Mouse (Mus musculus) MN1 (cell line): ENCODE data around the gene Disp2.

Experiments used
- DNase-seq: peaks from one replicate; pipeline ENCODE4 v3.0.0-alpha.2; 2016; ENCODE audit warnings: low spot score

Disp2 gene

GRCm38 (mm10) chr2:118759828-118760227, 19.7 kb upstream of the Disp2 start:
- peak; percentile 65 for DNase-seq

DNA sequence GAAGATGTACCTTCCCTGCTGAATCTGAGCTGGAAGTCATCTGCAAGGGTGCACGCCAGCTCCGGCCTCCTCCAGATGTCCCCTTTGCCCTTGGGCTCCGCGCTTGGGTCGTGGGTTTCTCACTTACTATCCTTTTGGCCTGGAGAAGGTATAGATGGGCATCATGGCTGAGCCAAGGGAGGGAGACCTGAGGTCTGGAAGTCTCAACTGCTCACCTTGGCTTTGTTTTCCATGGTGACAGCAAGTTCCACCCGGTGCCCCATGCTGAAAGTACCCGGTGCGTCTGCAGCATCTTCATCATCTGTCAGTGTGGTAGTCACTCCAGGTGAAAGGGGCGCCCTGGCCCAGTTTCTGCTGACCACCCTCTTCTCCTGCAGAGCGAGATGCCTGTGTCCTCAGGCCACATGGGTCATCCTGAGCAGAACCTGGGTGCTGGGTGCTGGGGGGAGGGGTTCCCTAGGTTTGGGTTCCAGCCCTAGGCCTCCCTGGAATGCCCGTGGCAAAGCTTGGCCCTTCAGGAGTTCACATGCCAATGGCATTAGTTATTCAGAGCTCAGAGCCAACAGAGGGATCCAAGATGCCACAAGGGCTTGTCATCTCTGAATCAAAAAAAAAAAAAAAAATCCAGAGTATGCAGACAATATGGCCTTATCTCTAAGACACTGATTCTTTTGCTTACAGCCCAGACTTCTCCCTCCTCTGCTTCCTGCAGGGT, 19.1 kb upstream of the Disp2 start:
- DNase-seq, result no peak

DNA sequence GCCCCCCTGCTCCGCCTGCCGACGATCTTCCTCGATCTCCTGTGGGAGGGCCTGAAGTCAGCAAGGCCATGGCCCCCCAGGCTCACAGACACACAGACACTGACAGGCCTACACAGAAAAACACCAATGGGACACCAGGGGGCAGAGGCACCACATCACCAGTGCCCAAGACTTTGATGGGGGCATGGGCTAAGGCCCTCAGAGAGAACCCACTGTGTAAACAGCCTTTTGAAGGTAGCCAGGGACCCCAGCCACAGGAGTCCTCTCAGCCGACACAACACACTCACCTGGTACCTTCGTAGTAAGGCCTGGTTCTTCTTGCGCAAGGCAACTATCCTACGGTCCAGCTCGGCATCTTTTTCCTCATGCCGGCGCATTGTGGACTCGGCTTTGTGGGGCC, 18.2 kb upstream of the Disp2 start:
- DNase-seq, result peak; percentile 41

DNA sequence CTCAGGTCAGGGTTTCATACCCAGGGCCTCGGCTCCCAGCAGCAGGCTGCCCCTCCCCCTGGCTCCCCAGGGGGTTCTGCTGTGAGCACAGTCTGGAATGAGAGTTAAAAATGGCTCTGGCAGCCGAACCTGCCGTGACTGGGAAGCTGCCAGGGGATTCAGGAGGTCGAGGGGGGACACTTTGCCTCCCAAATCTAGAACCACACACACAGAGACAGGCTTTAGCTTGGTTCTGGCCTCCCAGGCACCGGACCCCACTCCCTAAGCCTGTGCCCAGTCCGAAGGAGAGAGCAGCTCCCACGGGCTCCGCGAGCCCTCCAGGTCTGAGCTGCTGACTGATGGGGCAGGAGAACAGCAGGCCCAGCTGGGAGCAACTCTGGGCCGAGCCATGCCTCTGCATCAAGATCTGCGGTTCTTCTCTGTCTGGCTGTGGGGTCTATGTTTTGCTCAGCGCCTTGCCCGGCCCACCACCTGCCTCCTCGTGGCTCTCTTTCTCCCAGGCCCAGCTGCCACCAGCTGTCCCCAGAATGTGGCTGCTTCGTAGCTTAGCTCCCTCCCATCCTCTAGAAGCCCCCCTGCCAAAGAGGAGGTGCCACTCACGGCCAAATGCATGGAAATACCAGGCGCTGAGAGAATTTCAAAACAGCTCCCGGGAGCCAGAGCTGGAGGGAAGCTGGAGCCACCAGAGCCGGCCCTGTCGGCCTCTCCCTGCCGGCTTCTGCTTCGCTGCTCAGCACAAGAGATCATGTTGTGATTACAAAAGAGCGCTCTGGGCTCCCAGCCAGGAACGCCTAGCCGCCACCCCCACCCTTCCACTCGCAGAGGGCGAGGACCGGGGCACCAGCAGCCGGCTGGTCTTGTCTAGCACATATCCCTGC, 17.4 kb upstream of the Disp2 start, which contains the start of gene Ccdc9b:
Gene Ccdc9b (minus strand): TSS at position 756 of the 878 bp plus-strand sequence.
- DNase-seq, result peak; percentile 87

GRCm38 (mm10) chr2:118762784-118763148, 16.8 kb upstream of the Disp2 start:
- DNase-seq, result no peak

DNA sequence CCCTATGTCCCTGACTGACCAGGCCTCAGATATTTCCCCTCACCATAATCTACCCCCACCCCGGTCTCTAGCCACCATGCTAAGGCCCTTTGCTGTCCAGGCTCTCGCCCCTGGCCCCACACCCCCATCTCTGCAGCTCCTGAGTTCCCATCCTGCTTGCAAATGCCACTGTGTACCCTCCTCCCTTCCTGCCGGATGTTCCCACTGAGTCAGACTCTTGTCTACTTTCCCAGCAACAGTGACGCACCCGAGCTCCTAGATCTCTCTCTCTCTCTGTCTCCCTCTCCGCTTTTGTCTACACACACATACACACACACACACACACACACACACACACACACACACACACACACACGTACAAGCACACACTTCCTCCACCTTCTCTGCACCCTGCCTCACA, 16.1 kb upstream of the Disp2 start:
- no peak for DNase-seq

GRCm38 (mm10) chr2:118764094-118764831, 15.3 kb upstream of the Disp2 start:
- DNase-seq, result peak; percentile 66

DNA sequence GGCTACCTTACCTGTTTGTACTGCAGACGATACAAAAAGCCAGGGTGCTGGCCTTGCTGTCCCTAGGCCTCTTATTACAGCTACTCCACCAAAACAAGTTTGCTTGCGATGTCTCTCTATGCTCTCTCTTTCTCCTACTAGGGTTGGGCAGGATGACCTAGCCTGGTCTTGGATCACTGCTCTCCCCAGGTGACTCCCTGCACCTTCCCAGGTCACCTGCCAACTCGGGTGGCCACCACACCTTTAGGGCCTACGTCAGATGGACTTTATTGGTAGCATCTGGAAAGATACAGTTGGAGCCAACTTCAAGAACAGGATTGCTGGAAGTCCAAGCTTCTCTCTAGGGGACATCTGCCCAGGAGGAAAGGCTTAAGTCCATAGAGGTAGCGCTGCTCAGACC, 14.6 kb upstream of the Disp2 start:
- no peak for DNase-seq

GRCm38 (mm10) chr2:118766041-118767033, 13.2 kb upstream of the Disp2 start:
- DNase-seq, result no peak

DNA sequence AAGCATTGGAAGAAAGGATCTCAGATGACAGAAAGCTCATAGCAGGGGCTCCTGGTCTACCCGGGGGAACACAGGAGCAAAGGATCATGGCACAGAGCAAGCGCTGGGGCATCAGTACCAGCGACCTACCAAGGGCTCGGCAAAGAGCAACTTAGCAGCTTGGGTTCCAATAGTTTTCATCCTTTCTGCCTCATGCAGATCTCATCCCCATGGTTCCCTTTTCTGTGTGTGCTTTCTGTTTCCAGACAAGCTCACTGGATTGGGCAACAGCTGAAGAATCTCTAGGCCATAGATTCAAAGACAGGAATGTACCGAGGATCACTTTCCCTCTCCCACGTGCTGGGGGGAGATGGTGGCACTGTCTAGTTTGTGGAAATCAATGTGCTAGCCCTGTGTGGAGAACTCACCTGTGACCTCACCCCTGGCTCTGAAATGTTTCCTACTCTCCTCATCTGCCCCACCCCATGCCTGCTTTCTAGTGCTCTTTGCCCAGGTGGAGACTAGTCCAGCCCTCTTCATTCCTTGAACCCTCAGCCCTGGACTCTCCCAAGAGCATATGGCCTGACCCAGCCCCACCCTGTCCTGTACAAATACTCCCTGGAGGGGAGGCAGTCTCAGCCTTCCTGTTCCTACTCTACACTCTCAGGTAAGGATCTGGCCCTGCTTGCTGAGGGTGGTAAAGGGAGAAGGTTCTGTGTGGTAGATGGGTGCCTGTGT, 7.2 kb upstream of the Disp2 start, which contains the start of gene Phgr1:
Gene Phgr1 (plus strand): TSS at position 612 of the 717 bp plus-strand sequence.
- no peak for DNase-seq

DNA sequence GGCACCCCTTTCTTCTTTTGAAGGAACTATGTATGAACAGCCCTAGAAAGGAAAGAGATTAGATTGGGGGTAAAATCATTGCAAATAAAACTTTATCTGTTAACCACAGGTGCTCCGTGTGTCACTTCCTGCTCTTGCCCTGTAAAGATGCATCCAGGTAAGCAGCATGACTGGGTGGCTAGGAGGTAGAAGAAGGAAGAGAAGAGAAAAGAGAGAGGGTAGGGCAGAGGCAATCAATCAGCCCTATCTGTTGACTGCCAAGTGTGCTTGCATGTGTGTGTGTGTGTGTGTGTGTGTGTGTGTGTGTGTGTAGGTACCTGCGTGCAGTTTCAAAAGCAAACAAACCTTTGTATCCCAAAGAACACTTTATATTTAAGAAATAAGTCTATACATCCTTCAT, 5.0 kb upstream of the Disp2 start:
- DNase-seq, result no peak

DNA sequence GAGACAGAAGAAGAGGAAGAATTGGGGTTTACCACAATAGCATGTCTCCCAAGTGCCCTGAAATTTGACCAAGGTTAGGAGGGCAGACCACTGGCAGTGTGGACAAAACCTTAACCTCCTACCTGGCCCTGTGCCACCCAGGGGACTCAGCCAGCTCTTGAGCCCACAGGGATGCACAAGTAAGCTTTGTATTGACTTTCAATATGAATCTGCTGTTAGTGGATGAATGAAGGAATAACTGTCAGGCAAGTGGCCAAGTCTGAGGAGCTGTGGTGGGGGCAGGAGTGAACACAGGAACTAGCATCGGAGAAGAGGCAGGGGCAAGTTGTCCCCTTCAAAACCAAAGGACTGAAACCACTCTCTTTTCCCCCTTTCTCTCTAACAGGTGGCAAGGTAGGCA, 4.1 kb upstream of the Disp2 start:
- no peak for DNase-seq

- DNase-seq, result peak; percentile 47
Measured at GRCm38 (mm10) chr2:118775846-118776245, 3.7 kb upstream of the Disp2 start.

GRCm38 (mm10) chr2:118776295-118776694, 3.2 kb upstream of the Disp2 start:
- no peak for DNase-seq

- no peak for DNase-seq
Measured at GRCm38 (mm10) chr2:118778418-118778817, 1.1 kb upstream of the Disp2 start.

DNA sequence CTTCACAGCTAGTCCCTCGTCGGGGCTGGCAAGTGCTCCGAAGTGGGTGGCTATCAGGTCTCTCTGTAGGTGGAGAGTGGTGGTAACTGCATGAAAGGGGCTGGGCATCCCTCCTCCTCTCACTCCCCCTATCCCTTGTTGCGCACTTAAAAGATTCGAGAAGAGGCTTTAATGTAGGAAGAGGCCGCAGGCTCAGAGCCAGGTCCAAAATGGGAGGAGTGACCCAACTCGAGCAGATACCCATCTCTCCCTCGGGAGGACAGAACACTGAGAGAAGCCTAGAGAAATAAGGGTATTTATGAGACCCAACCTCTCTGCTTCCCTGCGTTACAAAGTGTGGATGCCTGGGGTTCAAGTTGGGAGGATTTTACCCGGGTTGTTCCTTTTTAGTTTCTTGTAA, 454 bp upstream of the Disp2 start:
- peak; percentile 79 for DNase-seq

DNA sequence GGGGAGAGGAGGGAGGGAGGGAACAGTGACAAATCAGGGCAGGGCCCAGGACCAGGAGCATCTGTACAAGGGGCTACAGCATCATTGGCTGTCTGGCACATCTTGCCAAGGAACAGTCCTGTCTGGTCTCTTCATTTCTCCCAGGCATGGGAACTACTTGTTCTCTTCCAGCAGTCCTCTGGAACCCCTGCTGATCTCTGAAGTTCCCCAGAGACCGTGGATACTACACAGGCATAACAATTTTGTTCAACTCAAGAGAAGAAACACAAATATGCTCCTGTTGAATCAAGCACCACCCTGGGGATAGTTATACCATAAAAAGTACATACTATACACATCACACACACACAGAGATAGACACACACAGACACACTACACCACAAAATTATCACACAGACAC, 1.6 kb downstream of the Disp2 start:
- DNase-seq, result peak; percentile 65

- DNase-seq, result peak; percentile 44
Measured at GRCm38 (mm10) chr2:118782303-118782702, 2.8 kb downstream of the Disp2 start.

GRCm38 (mm10) chr2:118783093-118783492, 3.6 kb downstream of the Disp2 start:
- DNase-seq, result peak; percentile 53

DNA sequence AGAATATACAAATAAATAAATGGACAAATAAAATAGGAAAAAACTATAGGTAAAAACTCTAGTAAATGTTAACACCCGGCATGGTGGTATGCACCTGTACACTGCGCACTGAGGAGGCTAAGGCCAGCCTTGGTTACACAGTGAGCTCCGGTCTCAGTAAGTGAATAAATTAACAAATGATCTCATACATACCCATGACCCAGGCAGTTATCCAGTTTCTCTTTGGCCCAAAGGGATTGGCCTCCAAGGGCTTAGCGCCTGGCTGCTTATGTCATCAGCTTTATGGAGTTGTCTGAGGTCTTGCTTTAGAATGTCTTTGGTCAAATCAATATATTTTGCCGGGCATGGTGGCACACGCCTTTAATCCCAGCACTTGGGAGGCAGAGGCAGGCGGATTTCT, 4.1 kb downstream of the Disp2 start:
- DNase-seq, result no peak

GRCm38 (mm10) chr2:118786525-118786924, 7.0 kb downstream of the Disp2 start:
- DNase-seq, result no peak
